Mouse (Mus musculus) liver, embryonic 14.5 days (tissue): ENCODE data around the gene Phlpp2. TPM values are rescaled to one million over a fixed set of nuclear protein-coding genes. Genes with fewer than 3 reads are reported as not detected.

ENCODE experiments used
- ATAC-seq: fragments of 200-750 bp; cut with Nextera tagmentation; 2 replicates; pipeline ENCODE4 v1.8.0; 2017; ENCODE audit warnings: moderate number of reproducible peaks, mild to moderate bottlenecking, moderate library complexity; ENCODE audit not compliant: insufficient read depth
- DNase-seq, 3 experiments: peaks; one replicate each; pipeline ENCODE4 v3.0.0-alpha.2; 2012 to 2013; ENCODE audit warnings: low read depth in 3 of 3, low spot score in 3 of 3
- H3K27ac ChIP-seq: fragments of 300-500 bp; sonication (generic); 2 replicates; pipeline ENCODE4 v1.5.1; 2014; ENCODE audit warnings: moderate library complexity, mild to moderate bottlenecking, control low read depth, inconsistent platforms
- H3K27me3 ChIP-seq: fragments of 300-500 bp; sonication (generic); 2 replicates; pipeline ENCODE4 v1.6.1; 2014; ENCODE audit warnings: mild to moderate bottlenecking, low read length, moderate library complexity; ENCODE audit not compliant: control insufficient read depth, insufficient read depth
- H3K36me3 ChIP-seq: fragments of 300-500 bp; sonication (generic); replicated peaks from 2 replicates; pipeline ENCODE4 v1.6.1; 2014; ENCODE audit warnings: low read depth; ENCODE audit not compliant: control insufficient read depth, insufficient read depth
- H3K4me1 ChIP-seq, 2 experiments: fragments of 200-500 bp in 1 of 2; fragments of 300-500 bp in 1 of 2; sonication (generic) in 1 of 2; replicated peaks; 2 replicates each; pipeline ENCODE4 v1.6.1; 2012 to 2014; ENCODE audit warnings: antibody characterized with exemption in 1 of 2, inconsistent platforms in 1 of 2, low read length in 1 of 2; ENCODE audit not compliant: control insufficient read depth in 2 of 2, insufficient read depth in 2 of 2
- H3K4me2 ChIP-seq: fragments of 300-500 bp; sonication (generic); 2 replicates; pipeline ENCODE4 v1.6.1; 2014; ENCODE audit warnings: low read depth, mild to moderate bottlenecking, control low read depth, moderate library complexity
- H3K4me3 ChIP-seq, 2 experiments: fragments of 200-500 bp in 1 of 2; fragments of 300-500 bp in 1 of 2; sonication (generic) in 1 of 2; 2 replicates each; pipeline ENCODE4 v1.5.1; 2012 to 2014; ENCODE audit warnings: low read depth in 2 of 2, low read length in 2 of 2, mild to moderate bottlenecking in 2 of 2, control low read depth in 1 of 2, inconsistent platforms in 1 of 2, moderate library complexity in 1 of 2; ENCODE audit not compliant: insufficient read depth in 1 of 2
- H3K9ac ChIP-seq: fragments of 300-500 bp; sonication (generic); replicated peaks from 2 replicates; pipeline ENCODE4 v1.6.1; 2014; ENCODE audit warnings: mild to moderate bottlenecking, control low read depth, moderate library complexity
- H3K9me3 ChIP-seq: fragments of 300-500 bp; sonication (generic); 2 replicates; pipeline ENCODE4 v1.6.1; 2016; ENCODE audit warnings: low read length, mixed read lengths; ENCODE audit not compliant: control insufficient read depth
- CTCF ChIP-seq: IDR thresholded peaks from 2 replicates; pipeline ENCODE4 v1.5.1; 2016; ENCODE audit warnings: antibody characterized with exemption, low read depth, control low read depth
- EP300 ChIP-seq: IDR thresholded peaks from 2 replicates; pipeline ENCODE4 v1.6.1; 2016; ENCODE audit warnings: antibody characterized with exemption, low read depth
- WGBS: fragments of 180-500 bp; shearing (Covaris S2); extraction: QIAGEN DNeasy Blood & Tissue Kit; methylation state at CpG from one replicate; pipeline ENCODE4 v1.1.7; 2014; ENCODE audit not compliant: insufficient replicate concordance; 5-methylcytosine and 5-hydroxymethylcytosine counted together
- polyA plus RNA-seq, 2 experiments: library from polyadenylated mRNA; depleted of rRNA in 1 of 2; stranded (reverse) in 1 of 2; unstranded in 1 of 2; fragments of >200 nt; fragmentation: Nextera tagmentation in 1 of 2; extraction: Ambion mirVana in 1 of 2; gene quantifications; 2 replicates each; pipeline versions ENCODE4 v1.2.1 to v1.2.3; 2012 to 2014

The Phlpp2 gene
- polyA plus RNA-seq, 2 experiments, result 3.9 to 6.5 TPM

- peaks cover 0 to 4% of the 10 kb centered on the region in 2 experiments; a peak in 1 of 4 replicates for H3K4me1 ChIP-seq
- ATAC-seq (no peak), DNase-seq (no peak)
- 77% methylated on average over 7 of the region's 7 CpGs for WGBS
- TF ChIP-seq EP300 (no peak), CTCF (no peak)
- H3K9ac ChIP-seq, result no peak overlapping the region
- peaks cover 25% of the 10 kb centered on the region for H3K27me3 ChIP-seq
- H3K27ac ChIP-seq, result no peak overlapping the region
- no peak overlapping the region for H3K4me2 ChIP-seq
- H3K9me3 ChIP-seq, result no peaks in the 10 kb centered on the region
- H3K4me3 ChIP-seq, result no peak overlapping the region
- peaks cover 9% of the 10 kb centered on the region for H3K36me3 ChIP-seq
Measured at GRCm38 (mm10) chr8:109945694-109946093, 77.4 kb downstream of the Phlpp2 start.

GRCm38 (mm10) chr8:109946272-109946671 is 77.9 kb downstream of the Phlpp2 start:
- Histone ChIP-seq H3K4me2 (no peak overlapping the region), H3K27me3 (peaks cover 25% of the 10 kb centered on the region), H3K9me3 (no peaks in the 10 kb centered on the region), H3K27ac (no peak overlapping the region), H3K36me3 (peaks cover 5% of the 10 kb centered on the region), H3K4me3 (no peak overlapping the region), H3K4me1 (peaks cover 0 to 4% of the 10 kb centered on the region in 2 experiments; a peak in 1 of 4 replicates), H3K9ac (no peak overlapping the region)
- TF ChIP-seq CTCF, result no peak
- TF ChIP-seq EP300, result no peak
- DNase-seq, result no peak
- 80% methylated on average over 7 of the region's 7 CpGs for WGBS
- ATAC-seq, result no peak

- no peaks in the 10 kb centered on the region for H3K9me3 ChIP-seq
- H3K4me2 ChIP-seq, result no peak overlapping the region; the same call in 1 of the 2 replicates
- ATAC-seq (no peak), DNase-seq (no peak)
- H3K27me3 ChIP-seq, result peaks cover 25% of the 10 kb centered on the region
- no peak overlapping the region for H3K27ac ChIP-seq
- peaks cover 0 to 4% of the 10 kb centered on the region in 2 experiments; a peak in 1 of 4 replicates for H3K4me1 ChIP-seq
- H3K36me3 ChIP-seq, result no peaks in the 10 kb centered on the region
- no peak for TF ChIP-seq EP300
- TF ChIP-seq CTCF, result peak; percentile 82
- 4% methylated on average over 26 of the region's 26 CpGs for WGBS
- H3K9ac ChIP-seq, result no peak overlapping the region
- H3K4me3 ChIP-seq, result no peak overlapping the region
Measured at GRCm38 (mm10) chr8:109947447-109948284, 79.3 kb downstream of the Phlpp2 start.

GRCm38 (mm10) chr8:109948285-109948564 is 79.9 kb downstream of the Phlpp2 start:
- DNase-seq, result no peak
- TF ChIP-seq CTCF, result no peak
- TF ChIP-seq EP300, result no peak
- no peak for ATAC-seq
- no peaks in the 10 kb centered on the region for H3K9me3 ChIP-seq
- H3K4me3 ChIP-seq, result no peak overlapping the region
- no peak overlapping the region for H3K9ac ChIP-seq
- WGBS, result 4% methylated on average over 19 of the region's 19 CpGs
- no peaks in the 10 kb centered on the region for H3K36me3 ChIP-seq
- H3K4me2 ChIP-seq, result no peak overlapping the region
- peaks cover 25% of the 10 kb centered on the region for H3K27me3 ChIP-seq
- no peak overlapping the region for H3K27ac ChIP-seq
- peaks cover 0 to 4% of the 10 kb centered on the region in 2 experiments; a peak in 1 of 4 replicates for H3K4me1 ChIP-seq

GRCm38 (mm10) chr8:109952171-109952570 is 83.8 kb downstream of the Phlpp2 start:
- DNase-seq (no peak), ATAC-seq (no peak)
- Histone ChIP-seq H3K27ac (no peak overlapping the region), H3K36me3 (no peaks in the 10 kb centered on the region), H3K4me2 (no peak overlapping the region), H3K27me3 (peaks cover 22% of the 10 kb centered on the region), H3K4me1 (0 out of 4 replicates have a peak, but pooled peaks cover 0 to 2% of the 10 kb centered on the region in 2 experiments), H3K9ac (no peak overlapping the region), H3K4me3 (no peak overlapping the region), H3K9me3 (no peaks in the 10 kb centered on the region)
- 62% methylated on average over 7 of the region's 7 CpGs for WGBS
- TF ChIP-seq EP300 (no peak), CTCF (no peak)
